Mouse (Mus musculus): ENCODE measurements around the gene Mapkapk3. TPM values are rescaled to one million over a fixed set of nuclear protein-coding genes. Genes with fewer than 3 reads are reported as not detected.

The Mapkapk3 gene
- polyA plus RNA-seq, 1 experiment from 2014 or later: 4.9 TPM

DNA sequence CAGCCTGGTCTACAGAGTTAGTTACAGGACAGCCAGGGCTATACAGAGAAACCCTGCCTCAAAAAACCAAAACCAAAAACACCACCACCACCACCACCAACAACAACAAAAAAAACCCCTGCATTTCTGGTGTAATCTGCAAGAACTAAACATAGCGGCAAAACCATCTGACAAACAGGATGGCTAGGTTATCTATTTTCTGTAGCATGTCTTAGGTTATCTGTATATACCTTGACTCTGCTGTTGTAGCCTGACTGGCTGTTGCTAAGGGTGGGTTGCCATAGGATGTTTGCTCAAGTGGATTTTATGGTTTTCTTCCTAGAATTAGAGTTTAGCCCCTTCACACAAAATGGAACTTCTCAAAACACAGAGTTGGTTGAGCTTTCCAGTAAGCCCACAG lies 19.9 kb downstream of the Mapkapk3 start:
- Histone ChIP-seq H3K27ac (ENCODE audit: low read depth, low read length) (no peak overlapping the region), H3K4me1 (replicated peaks; ENCODE audit: control insufficient read depth, insufficient read depth, low read length) (no peaks in the 10 kb centered on the region), H3K4me3 (ENCODE audit: low read depth, low read length) (no peak overlapping the region), H3K4me2 (ENCODE audit: low read depth, low read length, severe bottlenecking) (no peak overlapping the region), H3K9me3 (ENCODE audit: control insufficient read depth, low read length) (no peaks in the 10 kb centered on the region), H3K27me3 (ENCODE audit: control insufficient read depth, insufficient read depth, low read length) (no peaks in the 10 kb centered on the region), H3K36me3 (ENCODE audit: control insufficient read depth, insufficient read depth, low read length) (no peaks in the 10 kb centered on the region), H3K9ac (ENCODE audit: low read length) (no peak overlapping the region)
- DNase-seq (ENCODE audit: low spot score) (no peak), ATAC-seq (replicated peaks; ENCODE audit: low FRiP score) (no peak)
- 97% methylated on average over 1 of the region's 1 CpGs for WGBS

DNA sequence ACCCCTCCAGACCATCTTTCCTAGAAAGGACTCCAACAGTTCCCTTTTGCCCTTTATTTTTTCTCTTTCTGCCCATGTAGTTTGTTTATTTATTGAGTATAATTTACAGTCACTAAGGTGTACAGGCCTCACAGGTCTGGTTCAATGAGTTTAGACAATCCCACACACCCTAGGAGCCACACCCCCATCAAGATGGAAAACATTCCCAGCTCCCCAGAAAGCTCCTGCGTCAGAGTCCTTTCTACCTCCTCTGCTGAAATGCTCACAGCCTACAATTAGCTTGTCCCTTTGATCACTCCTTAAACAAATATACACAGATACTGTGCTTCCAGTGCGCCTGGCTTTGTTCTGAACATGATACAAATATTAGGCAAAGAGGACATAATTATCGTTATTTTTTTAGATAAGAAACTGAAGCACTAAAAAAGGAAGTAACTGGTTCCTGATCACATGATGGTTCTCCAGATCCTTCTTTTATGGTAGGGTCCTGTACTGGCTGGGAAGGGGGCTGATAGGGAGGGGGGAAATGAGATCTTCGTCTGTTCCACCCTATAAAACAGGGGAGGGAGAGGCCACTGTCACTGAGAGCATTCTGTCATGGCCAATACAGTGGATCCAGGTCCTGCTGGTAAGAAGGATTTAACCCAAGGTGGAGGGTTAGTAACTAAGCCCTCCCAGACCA lies 21.8 kb downstream of the Mapkapk3 start:
- 68% methylated on average over 4 of the region's 4 CpGs for WGBS
- Histone ChIP-seq H3K4me1 (replicated peaks; ENCODE audit: control insufficient read depth, insufficient read depth, low read length) (no peaks in the 10 kb centered on the region), H3K4me3 (ENCODE audit: low read depth, low read length) (no peak overlapping the region), H3K9ac (ENCODE audit: low read length) (no peak overlapping the region), H3K9me3 (ENCODE audit: control insufficient read depth, low read length) (no peaks in the 10 kb centered on the region), H3K27me3 (ENCODE audit: control insufficient read depth, insufficient read depth, low read length) (no peaks in the 10 kb centered on the region), H3K36me3 (ENCODE audit: control insufficient read depth, insufficient read depth, low read length) (no peaks in the 10 kb centered on the region), H3K27ac (ENCODE audit: low read depth, low read length) (no peak overlapping the region), H3K4me2 (ENCODE audit: low read depth, low read length, severe bottlenecking) (no peak overlapping the region)
- no peak for ATAC-seq (replicated peaks; ENCODE audit: low FRiP score)
- no peak for DNase-seq (ENCODE audit: low spot score)

DNA sequence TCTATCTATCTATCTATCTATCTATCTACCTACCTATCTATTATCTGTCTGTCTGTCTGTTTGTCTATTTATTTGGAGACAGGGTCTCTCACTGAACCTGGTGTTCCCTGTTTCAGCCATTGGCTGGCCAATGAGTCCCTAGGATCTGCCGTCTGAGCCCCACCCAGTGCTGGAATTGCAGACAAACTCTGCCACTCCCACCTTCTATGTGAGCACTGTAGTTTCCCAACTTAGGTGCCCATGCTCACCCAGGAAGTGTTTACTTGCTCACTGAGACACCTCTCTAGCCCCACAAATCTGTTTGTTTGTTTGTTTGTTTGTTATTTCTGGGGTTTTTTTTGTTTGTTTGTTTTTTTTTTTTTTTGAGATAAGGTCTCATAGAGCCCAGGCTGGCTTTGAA lies 22.6 kb downstream of the Mapkapk3 start:
- Histone ChIP-seq H3K4me3 (ENCODE audit: low read depth, low read length) (no peak overlapping the region), H3K4me1 (replicated peaks; ENCODE audit: control insufficient read depth, insufficient read depth, low read length) (no peaks in the 10 kb centered on the region), H3K27me3 (ENCODE audit: control insufficient read depth, insufficient read depth, low read length) (no peaks in the 10 kb centered on the region), H3K4me2 (ENCODE audit: low read depth, low read length, severe bottlenecking) (no peak overlapping the region), H3K9ac (ENCODE audit: low read length) (no peak overlapping the region), H3K9me3 (ENCODE audit: control insufficient read depth, low read length) (no peaks in the 10 kb centered on the region), H3K36me3 (ENCODE audit: control insufficient read depth, insufficient read depth, low read length) (no peaks in the 10 kb centered on the region), H3K27ac (ENCODE audit: low read depth, low read length) (no peak overlapping the region)
- no peak for ATAC-seq (replicated peaks; ENCODE audit: low FRiP score)
- WGBS: 87% methylated on average over 1 of the region's 1 CpGs
- DNase-seq (ENCODE audit: low spot score): no peak

DNA sequence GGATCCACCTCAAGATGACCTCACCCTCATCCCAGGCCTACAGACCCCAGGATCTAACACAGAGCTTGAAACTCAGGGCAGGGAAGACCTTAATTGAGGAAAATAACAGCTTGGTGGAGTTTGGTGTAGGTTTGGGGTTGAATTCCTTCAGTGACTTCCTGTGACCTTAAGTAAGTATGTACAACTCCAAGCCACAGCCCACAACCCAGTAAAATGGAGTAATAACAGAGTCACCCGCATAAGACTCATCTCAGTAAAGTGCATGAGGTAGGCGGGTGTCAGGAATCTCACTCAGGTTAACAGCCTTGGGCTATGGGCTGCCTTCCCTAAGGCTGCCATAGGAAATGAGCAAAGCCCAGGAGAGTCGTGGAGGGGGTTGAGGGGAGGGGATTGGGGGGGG lies 24.9 kb downstream of the Mapkapk3 start:
- Histone ChIP-seq H3K9ac (ENCODE audit: low read length) (no peak overlapping the region), H3K9me3 (ENCODE audit: control insufficient read depth, low read length) (no peaks in the 10 kb centered on the region), H3K36me3 (ENCODE audit: control insufficient read depth, insufficient read depth, low read length) (no peaks in the 10 kb centered on the region), H3K4me3 (ENCODE audit: low read depth, low read length) (no peak overlapping the region), H3K4me2 (ENCODE audit: low read depth, low read length, severe bottlenecking) (no peak overlapping the region), H3K27ac (ENCODE audit: low read depth, low read length) (no peak overlapping the region), H3K27me3 (ENCODE audit: control insufficient read depth, insufficient read depth, low read length) (no peaks in the 10 kb centered on the region), H3K4me1 (replicated peaks; ENCODE audit: control insufficient read depth, insufficient read depth, low read length) (no peaks in the 10 kb centered on the region)
- ATAC-seq (replicated peaks; ENCODE audit: low FRiP score) (no peak), DNase-seq (ENCODE audit: low spot score) (no peak)
- 74% methylated on average over 3 of the region's 3 CpGs for WGBS

DNA sequence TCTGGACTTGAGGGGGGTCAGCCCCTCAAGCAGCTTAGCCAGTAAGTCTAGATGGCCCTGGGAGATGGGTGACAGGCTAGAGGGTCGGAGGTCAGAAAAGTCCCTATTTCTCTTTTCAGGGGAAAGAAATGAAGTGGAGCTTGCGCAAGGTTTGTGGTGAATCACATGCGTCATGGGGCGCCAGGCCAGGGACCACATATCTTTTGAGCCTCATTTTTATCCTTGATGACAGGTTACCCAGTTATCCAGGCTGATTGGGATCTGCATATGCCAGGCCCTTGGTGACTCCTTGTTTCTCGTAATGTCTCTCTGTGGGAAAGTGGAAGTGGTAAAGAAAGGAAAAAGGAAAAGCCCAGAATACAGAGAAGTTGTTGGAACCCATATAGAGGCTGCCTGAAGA lies 25.8 kb downstream of the Mapkapk3 start:
- no peak overlapping the region for H3K4me3 ChIP-seq (ENCODE audit: low read depth, low read length)
- DNase-seq (ENCODE audit: low spot score) (no peak), ATAC-seq (replicated peaks; ENCODE audit: low FRiP score) (no peak)
- no peak overlapping the region for H3K4me2 ChIP-seq (ENCODE audit: low read depth, low read length, severe bottlenecking)
- H3K9me3 ChIP-seq (ENCODE audit: control insufficient read depth, low read length): no peaks in the 10 kb centered on the region
- H3K4me1 ChIP-seq (replicated peaks; ENCODE audit: control insufficient read depth, insufficient read depth, low read length): no peaks in the 10 kb centered on the region
- H3K36me3 ChIP-seq (ENCODE audit: control insufficient read depth, insufficient read depth, low read length): no peaks in the 10 kb centered on the region
- H3K27me3 ChIP-seq (ENCODE audit: control insufficient read depth, insufficient read depth, low read length): no peaks in the 10 kb centered on the region
- WGBS: 95% methylated on average over 5 of the region's 5 CpGs
- no peak overlapping the region for H3K9ac ChIP-seq (ENCODE audit: low read length)
- H3K27ac ChIP-seq (ENCODE audit: low read depth, low read length): no peak overlapping the region

DNA sequence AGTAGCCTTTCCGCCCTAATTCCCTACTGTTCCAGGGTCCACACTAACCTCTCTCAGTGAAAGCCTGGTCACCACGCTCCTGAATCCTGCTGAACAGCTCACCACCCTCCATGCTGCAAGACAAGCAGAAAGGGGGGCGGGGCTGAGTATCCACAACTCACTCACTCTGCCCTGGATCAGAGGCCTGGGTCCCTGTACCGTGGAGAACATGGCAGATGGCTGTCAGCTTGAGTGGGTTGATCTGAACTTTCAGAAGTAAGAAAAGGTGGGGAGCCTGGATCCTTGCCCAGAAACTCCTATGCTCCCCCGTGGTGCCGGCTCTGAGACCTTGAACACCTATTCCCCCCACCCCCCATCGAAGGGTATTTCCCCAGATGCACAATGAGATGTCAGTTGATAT lies 27.3 kb downstream of the Mapkapk3 start:
- 79% methylated on average over 7 of the region's 7 CpGs for WGBS

DNA sequence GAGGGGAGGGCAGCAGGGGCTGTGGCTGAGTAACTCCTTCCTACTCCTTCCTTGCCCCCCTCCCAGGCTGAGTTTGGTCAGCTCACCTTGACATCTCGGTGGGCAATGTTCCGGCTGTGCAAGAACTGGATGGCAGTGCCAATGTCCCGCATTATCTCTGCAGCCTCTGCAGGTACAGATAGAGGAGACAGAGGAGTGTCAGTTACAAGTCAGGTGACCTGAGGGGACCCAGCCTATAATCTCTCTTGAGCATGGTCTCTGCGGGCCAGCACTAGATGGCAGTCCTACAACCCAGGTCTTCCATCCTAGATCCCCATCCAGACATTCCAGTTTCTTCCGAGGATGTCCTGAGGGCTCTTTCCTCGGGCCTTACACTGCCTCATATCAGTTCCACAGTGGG lies 27.9 kb downstream of the Mapkapk3 start:
- no peak overlapping the region for H3K27ac ChIP-seq (ENCODE audit: low read depth, low read length)
- ATAC-seq (replicated peaks; ENCODE audit: low FRiP score) (no peak), DNase-seq (ENCODE audit: low spot score) (no peak)
- no peaks in the 10 kb centered on the region for H3K27me3 ChIP-seq (ENCODE audit: control insufficient read depth, insufficient read depth, low read length)
- no peak overlapping the region for H3K4me3 ChIP-seq (ENCODE audit: low read depth, low read length)
- no peaks in the 10 kb centered on the region for H3K36me3 ChIP-seq (ENCODE audit: control insufficient read depth, insufficient read depth, low read length)
- H3K9ac ChIP-seq (ENCODE audit: low read length): no peak overlapping the region
- 81% methylated on average over 6 of the region's 6 CpGs for WGBS
- H3K4me2 ChIP-seq (ENCODE audit: low read depth, low read length, severe bottlenecking): no peak overlapping the region
- H3K9me3 ChIP-seq (ENCODE audit: control insufficient read depth, low read length): no peaks in the 10 kb centered on the region
- H3K4me1 ChIP-seq (replicated peaks; ENCODE audit: control insufficient read depth, insufficient read depth, low read length): no peaks in the 10 kb centered on the region

More for the DNA sequence above, 27.3 kb downstream of the Mapkapk3 start:
- H3K36me3 ChIP-seq (ENCODE audit: control insufficient read depth, insufficient read depth, low read length): no peaks in the 10 kb centered on the region
- H3K9ac ChIP-seq (ENCODE audit: low read length): no peak overlapping the region
- H3K27ac ChIP-seq (ENCODE audit: low read depth, low read length): no peak overlapping the region
- no peaks in the 10 kb centered on the region for H3K9me3 ChIP-seq (ENCODE audit: control insufficient read depth, low read length)
- DNase-seq (ENCODE audit: low spot score): no peak
- H3K4me1 ChIP-seq (replicated peaks; ENCODE audit: control insufficient read depth, insufficient read depth, low read length): no peaks in the 10 kb centered on the region
- no peak for ATAC-seq (replicated peaks; ENCODE audit: low FRiP score)
- no peak overlapping the region for H3K4me2 ChIP-seq (ENCODE audit: low read depth, low read length, severe bottlenecking)
- no peak overlapping the region for H3K4me3 ChIP-seq (ENCODE audit: low read depth, low read length)
- H3K27me3 ChIP-seq (ENCODE audit: control insufficient read depth, insufficient read depth, low read length): no peaks in the 10 kb centered on the region

DNA sequence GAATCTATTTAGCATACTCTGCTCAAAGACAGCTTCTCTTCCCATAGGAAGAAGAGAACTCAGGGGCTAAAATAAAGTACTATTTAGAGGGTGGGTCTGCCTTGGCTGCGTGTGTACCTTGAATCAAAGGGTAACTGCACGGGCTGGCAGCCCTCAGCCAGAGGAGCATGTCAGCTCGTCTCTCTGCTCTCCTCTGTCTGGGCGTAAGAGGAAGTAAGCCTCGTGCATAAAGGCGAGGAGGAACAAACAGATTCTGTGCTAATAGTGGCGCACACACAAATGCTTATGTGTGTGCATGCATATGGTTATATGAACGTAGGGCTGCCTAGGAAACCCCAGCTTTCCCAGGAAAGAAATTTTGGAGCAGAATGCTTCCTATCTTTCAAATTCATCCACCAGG lies 28.8 kb downstream of the Mapkapk3 start:
- ATAC-seq (replicated peaks; ENCODE audit: low FRiP score): no peak
- Histone ChIP-seq H3K4me2 (ENCODE audit: low read depth, low read length, severe bottlenecking) (no peak overlapping the region), H3K36me3 (ENCODE audit: control insufficient read depth, insufficient read depth, low read length) (no peaks in the 10 kb centered on the region), H3K27ac (ENCODE audit: low read depth, low read length) (no peak overlapping the region), H3K9ac (ENCODE audit: low read length) (no peak overlapping the region), H3K4me3 (ENCODE audit: low read depth, low read length) (no peak overlapping the region), H3K4me1 (replicated peaks; ENCODE audit: control insufficient read depth, insufficient read depth, low read length) (0 out of 2 replicates have a peak, but pooled peaks cover 2% of the 10 kb centered on the region), H3K9me3 (ENCODE audit: control insufficient read depth, low read length) (no peaks in the 10 kb centered on the region), H3K27me3 (ENCODE audit: control insufficient read depth, insufficient read depth, low read length) (no peaks in the 10 kb centered on the region)
- no peak for DNase-seq (ENCODE audit: low spot score)
- 74% methylated on average over 8 of the region's 8 CpGs for WGBS

DNA sequence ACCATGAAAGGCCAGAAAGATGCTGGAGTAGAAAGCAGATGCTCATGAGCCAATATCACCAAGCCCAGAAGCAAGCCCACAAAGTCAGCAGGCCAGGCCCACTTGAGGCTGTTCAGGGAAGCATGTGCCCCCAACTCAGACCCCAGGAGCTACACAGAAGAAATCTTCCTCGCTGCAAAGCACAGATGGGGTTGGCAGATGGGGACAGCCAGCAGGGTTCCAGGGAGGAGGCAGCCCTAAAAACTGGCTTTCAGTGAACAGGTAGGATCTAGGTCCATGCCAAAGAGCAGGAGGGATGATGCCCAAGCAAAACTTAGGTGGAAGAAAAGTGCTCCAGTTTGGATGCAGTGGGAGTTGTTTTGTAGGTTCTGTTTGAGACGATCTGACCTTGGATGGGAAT lies 29.2 kb downstream of the Mapkapk3 start:
- H3K4me2 ChIP-seq (ENCODE audit: low read depth, low read length, severe bottlenecking): no peak overlapping the region
- H3K9ac ChIP-seq (ENCODE audit: low read length): no peak overlapping the region
- H3K4me1 ChIP-seq (replicated peaks; ENCODE audit: control insufficient read depth, insufficient read depth, low read length): 0 out of 2 replicates have a peak, but pooled peaks cover 2% of the 10 kb centered on the region
- H3K27ac ChIP-seq (ENCODE audit: low read depth, low read length): no peak overlapping the region
- DNase-seq (ENCODE audit: low spot score): no peak
- ATAC-seq (replicated peaks; ENCODE audit: low FRiP score): no peak
- H3K36me3 ChIP-seq (ENCODE audit: control insufficient read depth, insufficient read depth, low read length): no peaks in the 10 kb centered on the region
- 87% methylated on average over 2 of the region's 2 CpGs for WGBS
- H3K9me3 ChIP-seq (ENCODE audit: control insufficient read depth, low read length): no peaks in the 10 kb centered on the region
- no peaks in the 10 kb centered on the region for H3K27me3 ChIP-seq (ENCODE audit: control insufficient read depth, insufficient read depth, low read length)
- H3K4me3 ChIP-seq (ENCODE audit: low read depth, low read length): no peak overlapping the region
